Mouse (Mus musculus) hindbrain, embryonic 10.5 days (tissue): ENCODE data around the gene Zbtb49. TPM values are rescaled to one million over a fixed set of nuclear protein-coding genes. Genes with fewer than 3 reads are reported as not detected.

Experiments
- DNase-seq: peaks from one replicate; pipeline ENCODE4 v3.0.0-alpha.2; 2017; ENCODE audit warnings: low spot score
- H3K27ac ChIP-seq: fragments of 300-500 bp; sonication (generic); 2 replicates; pipeline ENCODE4 v1.5.1; 2016; ENCODE audit warnings: mild to moderate bottlenecking, moderate library complexity
- H3K27me3 ChIP-seq: fragments of 300-500 bp; sonication (generic); 2 replicates; pipeline ENCODE4 v1.6.1; 2016; ENCODE audit warnings: mild to moderate bottlenecking; ENCODE audit not compliant: poor library complexity, insufficient read depth, severe bottlenecking
- H3K36me3 ChIP-seq: fragments of 300-500 bp; sonication (generic); 2 replicates; pipeline ENCODE4 v1.6.1; 2016; ENCODE audit warnings: mild to moderate bottlenecking, moderate library complexity
- H3K4me1 ChIP-seq: fragments of 300-500 bp; sonication (generic); replicated peaks from 2 replicates; pipeline ENCODE4 v1.6.1; 2016; ENCODE audit warnings: mild to moderate bottlenecking
- H3K4me3 ChIP-seq: fragments of 300-500 bp; sonication (generic); 2 replicates; pipeline ENCODE4 v1.5.1; 2016; ENCODE audit warnings: mild to moderate bottlenecking, moderate library complexity
- H3K9me3 ChIP-seq: fragments of 300-500 bp; sonication (generic); 2 replicates; pipeline ENCODE4 v1.6.1; 2016; ENCODE audit warnings: mild to moderate bottlenecking, moderate library complexity
- WGBS: fragments of 180-500 bp; shearing (Covaris S2); methylation state at CpG from one replicate; pipeline ENCODE4 v1.1.7; 2016; 5-methylcytosine and 5-hydroxymethylcytosine counted together
- polyA plus RNA-seq: library from polyadenylated mRNA; unstranded; fragments of >200 nt; fragmentation: Nextera tagmentation; extraction: Ambion mirVana; gene quantifications from 2 replicates; pipeline ENCODE4 v1.2.1, GENCODE M21; 2016

Gene Zbtb49
- polyA plus RNA-seq: 16.4 and 19.4 TPM in 2 replicates

- under 1% methylated on average over 55 of the region's 55 CpGs for WGBS
- Histone ChIP-seq H3K27ac (peak within 1 kb of the TSS; percentile 91), H3K36me3 (peaks cover 49% of the 10 kb centered on the region)
Measured at GRCm38 (mm10) chr5:38220328-38220912, at the start of gene Zbtb49, which contains the start of gene Lyar. Gene Zbtb49 (minus strand): TSS chr5:38220457. Gene Lyar (plus strand): TSS chr5:38220470.

DNA sequence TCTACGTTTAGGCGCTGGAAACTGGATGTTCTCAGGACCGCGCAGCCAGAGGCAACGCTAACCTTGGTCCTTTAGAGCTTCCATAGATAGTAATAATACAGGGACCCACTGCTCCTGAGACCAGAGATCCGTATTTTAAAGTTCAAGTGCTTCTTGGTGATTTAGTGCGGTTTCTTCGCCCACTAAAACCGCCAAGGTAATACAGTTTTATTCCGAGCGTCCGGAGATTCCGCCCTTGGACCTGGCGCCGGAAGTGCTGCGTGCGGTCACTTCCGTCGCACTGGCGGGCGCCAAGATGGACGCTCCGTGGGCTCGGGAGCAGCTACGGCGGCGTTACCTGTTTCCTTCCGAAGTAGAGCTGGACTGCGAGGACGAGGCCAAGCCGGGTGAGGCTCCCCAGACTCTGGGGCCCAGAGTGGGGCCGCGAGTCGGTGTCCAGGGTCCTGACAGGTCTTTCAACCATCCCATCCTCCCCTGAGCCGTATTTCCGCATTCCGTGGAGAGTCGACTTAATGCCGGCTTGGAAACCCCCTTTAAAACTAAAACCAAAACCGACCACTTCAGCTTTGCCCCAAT is 39.9 kb upstream of the Zbtb49 start, which contains the start of gene Tmem128:
Gene Tmem128 (plus strand): TSS at position 79 of the 576 bp plus-strand sequence.
- no peaks in the 10 kb centered on the region for H3K9me3 ChIP-seq
- H3K4me3 ChIP-seq: peak within 1 kb of the TSS; percentile 89
- peak; percentile 68 for DNase-seq
- peaks cover 31% of the 10 kb centered on the region for H3K36me3 ChIP-seq
- peaks cover 9% of the 10 kb centered on the region for H3K4me1 ChIP-seq
- WGBS: under 1% methylated on average over 40 of the region's 40 CpGs
- peak within 1 kb of the TSS; percentile 92 for H3K27ac ChIP-seq
- H3K27me3 ChIP-seq: no peaks in the 10 kb centered on the region

More at GRCm38 (mm10) chr5:38220328-38220912, at the start of gene Zbtb49, which contains the start of gene Lyar:
- peaks cover 27% of the 10 kb centered on the region for H3K4me1 ChIP-seq
- DNase-seq: peak; percentile 95
- peak within 1 kb of the TSS; percentile 95 for H3K4me3 ChIP-seq
- no peaks in the 10 kb centered on the region for H3K27me3 ChIP-seq
- H3K9me3 ChIP-seq: no peaks in the 10 kb centered on the region

DNA sequence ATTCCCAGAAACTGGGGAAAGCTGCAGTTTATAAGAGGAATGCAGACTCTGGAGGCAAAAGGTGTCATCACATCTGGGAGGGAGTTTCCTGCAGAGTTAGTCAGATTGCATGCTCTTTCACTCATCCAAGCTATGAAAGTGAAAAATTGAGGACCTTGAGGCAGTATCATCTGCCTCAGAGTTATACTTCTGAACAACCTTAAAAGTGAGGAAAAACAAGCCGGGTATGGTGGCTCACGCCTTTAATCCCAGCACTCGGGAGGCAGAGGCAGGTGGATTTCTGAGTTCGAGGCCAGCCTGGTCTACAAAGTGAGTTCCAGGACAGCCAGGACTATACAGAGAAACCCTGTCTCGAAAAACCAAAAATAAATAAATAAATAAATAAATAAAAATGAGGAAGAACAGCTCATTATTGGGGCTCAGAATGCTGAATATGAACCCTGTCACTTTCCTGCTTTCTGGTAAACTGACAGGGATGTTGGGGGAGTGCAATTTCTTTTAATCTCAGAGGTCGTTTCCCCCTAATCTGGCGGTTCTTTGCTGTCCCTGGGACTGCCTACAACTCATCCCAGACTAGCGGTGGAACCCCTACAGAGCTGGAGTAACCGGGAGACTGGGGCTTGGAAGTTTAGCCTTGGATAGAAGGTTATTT is 39.3 kb upstream of the Zbtb49 start:
- WGBS: 43% methylated on average over 9 of the region's 9 CpGs
- H3K27ac ChIP-seq: peak overlapping the region; percentile 92
- H3K9me3 ChIP-seq: no peaks in the 10 kb centered on the region

DNA sequence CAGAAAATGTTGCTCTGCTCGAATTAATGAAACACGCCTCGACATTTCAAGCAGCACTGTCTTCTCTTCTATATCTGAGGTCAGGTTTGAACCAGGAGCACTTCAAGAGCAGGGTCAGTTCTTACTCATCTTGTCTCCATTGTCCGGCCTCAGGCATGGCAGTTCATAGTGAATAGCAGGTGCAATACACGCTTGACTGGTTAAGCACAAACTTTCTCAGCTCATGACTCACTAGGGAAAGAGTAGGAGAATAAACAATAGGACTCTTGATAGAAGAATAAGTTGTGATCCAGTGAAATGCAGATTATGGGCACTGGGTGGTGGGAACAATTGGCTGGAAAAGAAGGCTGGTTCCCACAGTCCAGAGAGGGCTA is 38.5 kb upstream of the Zbtb49 start:
- DNase-seq: no peak
- Histone ChIP-seq H3K27ac (no peak overlapping the region), H3K9me3 (no peaks in the 10 kb centered on the region), H3K4me3 (no peak overlapping the region), H3K36me3 (peaks cover 16% of the 10 kb centered on the region), H3K4me1 (peaks cover 9% of the 10 kb centered on the region), H3K27me3 (no peaks in the 10 kb centered on the region)
- 82% methylated on average over 5 of the region's 5 CpGs for WGBS

More for the DNA sequence above, 39.3 kb upstream of the Zbtb49 start:
- H3K27me3 ChIP-seq: no peaks in the 10 kb centered on the region
- H3K4me3 ChIP-seq: peak overlapping the region; percentile 89
- no peak for DNase-seq
- peaks cover 9% of the 10 kb centered on the region for H3K4me1 ChIP-seq
- H3K36me3 ChIP-seq: peaks cover 25% of the 10 kb centered on the region

DNA sequence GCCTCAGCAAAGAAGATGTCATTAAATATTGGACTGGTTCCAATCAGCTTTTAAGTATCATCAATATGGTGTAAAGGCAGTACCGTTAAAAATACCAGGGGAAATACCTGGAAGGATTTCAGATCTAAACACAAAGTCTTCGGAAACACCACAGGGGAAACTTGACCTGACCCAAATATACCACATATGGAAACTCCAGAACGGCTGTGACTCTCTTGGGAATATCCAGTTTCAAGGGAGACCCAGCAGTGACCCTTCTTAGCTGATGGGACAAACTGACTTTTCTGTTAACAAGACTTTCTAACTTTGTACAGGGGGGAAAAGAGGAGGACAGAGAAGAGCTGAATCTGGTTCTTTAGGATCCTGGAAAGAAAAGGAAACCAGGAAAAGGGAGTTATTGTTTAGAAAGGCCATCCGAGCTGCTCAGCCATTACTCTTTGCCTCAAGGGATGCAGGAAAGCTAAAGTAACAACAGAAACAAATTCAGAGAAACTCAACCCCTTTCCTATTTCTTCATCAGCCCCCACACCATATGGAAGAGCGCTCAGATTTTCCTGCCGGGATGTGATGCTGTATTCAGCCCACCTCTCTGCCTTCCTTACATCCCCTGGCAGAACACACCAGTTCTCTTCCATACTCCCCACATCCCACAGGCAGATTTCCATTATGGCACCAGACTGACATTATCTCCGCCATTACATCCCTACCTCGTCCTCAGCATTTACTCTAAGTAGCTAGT is 37.9 kb upstream of the Zbtb49 start:
- H3K36me3 ChIP-seq: peaks cover 11% of the 10 kb centered on the region
- H3K4me1 ChIP-seq: peaks cover 9% of the 10 kb centered on the region
- H3K27me3 ChIP-seq: no peaks in the 10 kb centered on the region
- H3K4me3 ChIP-seq: no peak overlapping the region
- 73% methylated on average over 8 of the region's 8 CpGs for WGBS
- no peak overlapping the region for H3K27ac ChIP-seq
- no peak for DNase-seq
- H3K9me3 ChIP-seq: no peaks in the 10 kb centered on the region

DNA sequence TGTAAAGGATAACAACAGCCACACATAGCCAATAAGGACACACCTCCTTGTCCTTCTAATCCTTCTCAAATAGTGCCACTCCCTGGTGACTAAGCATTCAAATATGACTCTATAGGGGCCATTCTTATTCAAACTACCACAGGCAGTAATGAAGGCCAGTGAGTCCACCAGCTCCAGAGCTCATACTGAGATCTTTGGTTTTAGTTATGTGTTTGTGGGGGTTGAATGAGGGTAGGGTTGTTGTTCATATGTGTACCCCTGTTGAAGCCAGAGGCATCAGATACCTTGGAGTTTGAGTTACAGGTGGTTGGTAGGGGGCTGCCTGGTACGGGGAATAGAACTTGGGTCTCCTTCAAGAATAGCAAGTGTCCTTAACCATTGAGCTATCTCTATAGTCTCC is 36.3 kb upstream of the Zbtb49 start:
- Histone ChIP-seq H3K4me1 (peaks cover 9% of the 10 kb centered on the region), H3K27me3 (no peaks in the 10 kb centered on the region), H3K4me3 (no peak overlapping the region), H3K9me3 (no peaks in the 10 kb centered on the region), H3K36me3 (no peaks in the 10 kb centered on the region), H3K27ac (no peak overlapping the region)
- 90% methylated on average over 1 of the region's 1 CpGs for WGBS
- no peak for DNase-seq

- no peaks in the 10 kb centered on the region for H3K9me3 ChIP-seq
- no peak for DNase-seq
- no peaks in the 10 kb centered on the region for H3K27me3 ChIP-seq
- H3K4me3 ChIP-seq: no peak overlapping the region
- H3K36me3 ChIP-seq: no peaks in the 10 kb centered on the region
- peaks cover under 1% of the 10 kb centered on the region for H3K4me1 ChIP-seq
- no peak overlapping the region for H3K27ac ChIP-seq
- 81% methylated on average over 3 of the region's 3 CpGs for WGBS
Measured at GRCm38 (mm10) chr5:38255644-38256043, 35.4 kb upstream of the Zbtb49 start.

DNA sequence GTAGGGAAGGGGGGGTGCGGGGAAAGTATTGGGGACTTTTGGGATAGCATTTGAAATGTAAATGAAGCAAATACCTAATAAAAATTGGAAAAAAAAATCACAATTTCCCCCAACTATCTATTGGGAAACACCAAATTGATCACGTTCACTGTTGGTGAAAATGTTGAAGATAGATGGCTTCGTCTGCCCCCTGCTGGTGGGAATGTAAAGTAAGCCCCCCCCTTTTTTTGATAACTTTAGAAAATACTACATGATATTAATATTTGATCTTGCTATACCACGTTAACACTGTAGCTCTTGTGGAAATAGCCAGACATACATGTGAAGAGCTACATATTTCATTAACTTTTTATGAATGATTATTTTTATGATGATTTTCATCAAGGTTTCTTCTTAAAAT is 34.9 kb upstream of the Zbtb49 start:
- no peaks in the 10 kb centered on the region for H3K9me3 ChIP-seq
- DNase-seq: no peak
- H3K36me3 ChIP-seq: no peaks in the 10 kb centered on the region
- no peaks in the 10 kb centered on the region for H3K4me1 ChIP-seq
- H3K4me3 ChIP-seq: no peak overlapping the region
- no peak overlapping the region for H3K27ac ChIP-seq
- WGBS: 49% methylated on average over 4 of the region's 4 CpGs
- H3K27me3 ChIP-seq: no peaks in the 10 kb centered on the region

- DNase-seq: no peak
- H3K4me3 ChIP-seq: no peak overlapping the region
- WGBS: 85% methylated on average over 6 of the region's 6 CpGs
- 0 out of 2 replicates have a peak, but pooled peaks cover 2% of the 10 kb centered on the region for H3K36me3 ChIP-seq
- H3K9me3 ChIP-seq: no peaks in the 10 kb centered on the region; the same call in 1 of the 2 replicates
- no peak overlapping the region for H3K27ac ChIP-seq
- H3K4me1 ChIP-seq: peaks cover 17% of the 10 kb centered on the region
- H3K27me3 ChIP-seq: peaks cover 76% of the 10 kb centered on the region
Measured at GRCm38 (mm10) chr5:38241966-38242365, 21.7 kb upstream of the Zbtb49 start.

DNA sequence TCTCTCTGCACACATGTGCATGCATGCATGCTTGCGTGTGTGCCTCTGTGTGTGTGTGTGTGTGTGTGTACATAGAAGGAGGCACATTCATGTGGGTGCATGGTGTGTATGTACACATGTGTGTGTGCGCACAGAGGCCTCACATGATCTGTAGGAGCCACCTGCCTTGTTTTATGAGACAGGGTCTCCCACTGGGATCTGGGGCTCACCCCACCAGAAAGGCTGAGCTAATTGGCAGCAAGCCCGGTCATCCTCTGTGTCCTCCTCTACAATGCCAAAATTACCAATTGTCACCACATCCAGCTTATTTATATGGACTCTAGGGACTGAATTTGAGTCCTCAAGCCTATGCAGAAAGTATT is 21.2 kb upstream of the Zbtb49 start:
- Histone ChIP-seq H3K4me3 (no peak overlapping the region), H3K9me3 (no peaks in the 10 kb centered on the region; the same call in 1 of the 2 replicates), H3K36me3 (peaks cover 7% of the 10 kb centered on the region), H3K27ac (peak overlapping the region; percentile 74), H3K4me1 (peaks cover 17% of the 10 kb centered on the region), H3K27me3 (peaks cover 80% of the 10 kb centered on the region)
- no peak for DNase-seq
- WGBS: 82% methylated on average over 3 of the region's 3 CpGs

DNA sequence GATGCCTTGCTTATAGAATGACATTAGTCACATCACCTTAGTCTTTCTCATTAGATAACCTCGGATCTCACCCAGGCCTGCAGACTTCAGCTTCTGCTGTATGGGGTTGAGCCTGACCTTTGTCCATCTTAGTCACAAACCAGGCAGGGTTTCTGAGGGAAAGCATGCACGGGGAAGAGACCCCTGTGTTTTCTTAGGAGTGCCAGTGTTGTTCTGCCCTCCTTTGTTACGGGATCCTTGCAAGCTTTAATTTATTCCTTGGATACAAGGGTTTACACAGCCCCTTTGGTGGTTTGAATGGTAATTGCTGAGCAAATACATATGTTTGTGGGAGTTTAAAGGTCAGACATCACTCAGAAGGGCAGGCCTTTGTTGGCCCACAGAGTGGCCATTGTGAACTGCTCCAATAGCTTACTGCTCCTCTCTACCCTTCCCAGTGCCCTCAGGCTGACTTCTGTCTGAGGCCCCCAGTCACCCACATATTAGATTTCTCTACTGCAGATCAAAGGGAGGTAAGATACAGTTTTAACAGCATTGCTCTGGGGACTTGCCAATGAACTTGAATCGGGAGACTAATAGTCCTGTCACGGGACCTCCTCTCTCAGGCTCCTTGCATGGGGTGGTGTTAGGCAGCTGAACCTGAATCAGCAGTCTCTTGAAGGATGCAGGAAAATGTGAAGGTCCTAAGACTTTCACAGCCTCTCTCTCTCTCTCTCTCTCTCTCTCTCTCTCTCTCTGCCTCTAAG is 20.6 kb upstream of the Zbtb49 start:
- WGBS: 24% methylated on average over 5 of the region's 5 CpGs
- peak; percentile 52 for DNase-seq
- no peaks in the 10 kb centered on the region; the same call in 1 of the 2 replicates for H3K9me3 ChIP-seq
- peak overlapping the region; percentile 74 for H3K27ac ChIP-seq
- peaks cover 76% of the 10 kb centered on the region for H3K27me3 ChIP-seq
- peaks cover 17% of the 10 kb centered on the region for H3K4me1 ChIP-seq
- H3K4me3 ChIP-seq: no peak overlapping the region
- peaks cover 12% of the 10 kb centered on the region for H3K36me3 ChIP-seq

DNA sequence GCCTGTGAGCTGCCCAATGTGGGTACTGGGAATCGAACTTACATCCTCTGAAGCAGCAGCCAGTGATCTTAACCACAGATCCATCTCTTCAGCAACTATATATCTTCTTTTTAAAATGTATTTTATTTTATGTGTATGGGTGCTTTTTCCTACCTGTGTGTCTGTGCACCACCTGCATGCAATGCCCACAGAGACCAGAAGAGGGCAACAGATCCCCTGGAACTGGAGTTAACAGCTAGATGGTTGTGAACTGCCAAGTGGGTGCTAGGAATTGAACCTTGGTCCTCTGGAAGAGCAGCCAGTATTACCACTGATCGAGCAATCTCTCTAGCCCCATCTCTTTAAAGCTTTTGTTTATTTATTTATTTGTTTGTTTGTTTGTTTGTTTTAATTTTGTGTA is 16.4 kb upstream of the Zbtb49 start:
- H3K27me3 ChIP-seq: peaks cover 39% of the 10 kb centered on the region
- H3K9me3 ChIP-seq: no peaks in the 10 kb centered on the region; the same call in 1 of the 2 replicates
- peaks cover 52% of the 10 kb centered on the region for H3K36me3 ChIP-seq
- no peak for DNase-seq
- no peak overlapping the region for H3K27ac ChIP-seq
- H3K4me1 ChIP-seq: peaks cover 17% of the 10 kb centered on the region
- WGBS: 95% methylated on average over 2 of the region's 2 CpGs
- no peak overlapping the region for H3K4me3 ChIP-seq
